Mouse (Mus musculus): ENCODE results near the gene Slc12a8.

Slc12a8 gene

GRCm38 (mm10) chr16:33610466-33610865 lies 93.3 kb downstream of the Slc12a8 start:
- in situ Hi-C loops (cut with MboI, MseI), result no loop called here

GRCm38 (mm10) chr16:33611291-33611690 lies 94.2 kb downstream of the Slc12a8 start:
- in situ Hi-C loops (cut with MboI, MseI), result no loop called here

- in situ Hi-C loops (cut with MboI, MseI), result no loop called here
Observed at GRCm38 (mm10) chr16:33612056-33612770, 95.1 kb downstream of the Slc12a8 start.

- in situ Hi-C loops (cut with MboI, MseI), result loop anchor here (5.0 kb wide), 1 partner anchor 511 kb away; no protein-coding TSS in a partner anchor
Observed at GRCm38 (mm10) chr16:33615986-33616385, 98.9 kb downstream of the Slc12a8 start.

GRCm38 (mm10) chr16:33621836-33622235 lies 104.7 kb downstream of the Slc12a8 start:
- in situ Hi-C loops (cut with MboI, MseI), result no loop called here

GRCm38 (mm10) chr16:33624586-33624985 lies 107.5 kb downstream of the Slc12a8 start:
- in situ Hi-C loops (cut with MboI, MseI), result no loop called here

GRCm38 (mm10) chr16:33629539-33629938 lies 112.4 kb downstream of the Slc12a8 start:
- in situ Hi-C loops (cut with MboI, MseI), result no loop called here

- in situ Hi-C loops (cut with MboI, MseI), result no loop called here
Observed at GRCm38 (mm10) chr16:33635836-33636595, 118.9 kb downstream of the Slc12a8 start.

- in situ Hi-C loops (cut with MboI, MseI), result loop anchor here (10.0 kb wide), 1 partner anchor 1257 kb away; no protein-coding TSS in a partner anchor
Observed at GRCm38 (mm10) chr16:33641779-33642178, 124.7 kb downstream of the Slc12a8 start.

- in situ Hi-C loops (cut with MboI, MseI), result no loop called here
Observed at GRCm38 (mm10) chr16:33653116-33653515, 136.0 kb downstream of the Slc12a8 start.

- in situ Hi-C loops (cut with MboI, MseI), result no loop called here
Observed at GRCm38 (mm10) chr16:33655443-33655842, 138.3 kb downstream of the Slc12a8 start.

GRCm38 (mm10) chr16:33657191-33657590 lies 140.1 kb downstream of the Slc12a8 start:
- in situ Hi-C loops (cut with MboI, MseI), result no loop called here

GRCm38 (mm10) chr16:33658121-33658520 lies 141.0 kb downstream of the Slc12a8 start:
- in situ Hi-C loops (cut with MboI, MseI), result no loop called here

- in situ Hi-C loops (cut with MboI, MseI), result no loop called here
Observed at GRCm38 (mm10) chr16:33659521-33659920, 142.4 kb downstream of the Slc12a8 start.

- in situ Hi-C loops (cut with MboI, MseI), result no loop called here
Observed at GRCm38 (mm10) chr16:33660125-33660524, 143.0 kb downstream of the Slc12a8 start.

- in situ Hi-C loops (cut with MboI, MseI), result no loop called here
Observed at GRCm38 (mm10) chr16:33662841-33663240, 145.7 kb downstream of the Slc12a8 start.

- in situ Hi-C loops (cut with MboI, MseI), result no loop called here
Observed at GRCm38 (mm10) chr16:33666226-33666625, 149.1 kb downstream of the Slc12a8 start.

- in situ Hi-C loops (cut with MboI, MseI), result no loop called here
Observed at GRCm38 (mm10) chr16:33666985-33667538, 149.9 kb downstream of the Slc12a8 start.

GRCm38 (mm10) chr16:33668448-33668847 lies 151.3 kb downstream of the Slc12a8 start:
- in situ Hi-C loops (cut with MboI, MseI), result no loop called here

- in situ Hi-C loops (cut with MboI, MseI), result no loop called here
Observed at GRCm38 (mm10) chr16:33669072-33669471, 151.9 kb downstream of the Slc12a8 start.

- in situ Hi-C loops (cut with MboI, MseI), result no loop called here
Observed at GRCm38 (mm10) chr16:33670340-33670739, 153.2 kb downstream of the Slc12a8 start.

GRCm38 (mm10) chr16:33670933-33671332 lies 153.8 kb downstream of the Slc12a8 start:
- in situ Hi-C loops (cut with MboI, MseI), result no loop called here

GRCm38 (mm10) chr16:33672188-33672587 lies 155.1 kb downstream of the Slc12a8 start:
- in situ Hi-C loops (cut with MboI, MseI), result no loop called here
